Mouse (Mus musculus) heart, embryonic 15.5 days (tissue): ENCODE data around the gene Rbfox1. TPM values are rescaled to one million over a fixed set of nuclear protein-coding genes. Genes with fewer than 3 reads are reported as not detected.

ENCODE experiments used
- ATAC-seq: fragments of 200-750 bp; cut with Nextera tagmentation; replicated peaks from 2 replicates; pipeline ENCODE4 v1.8.0; 2017; ENCODE audit warnings: low read depth, moderate TSS enrichment; ENCODE audit not compliant: insufficient number of reproducible peaks, insufficient read depth, low FRiP score
- H3K27ac ChIP-seq: fragments of 300-500 bp; sonication (generic); 2 replicates; pipeline ENCODE4 v1.5.1; 2015; ENCODE audit warnings: mild to moderate bottlenecking, inconsistent platforms
- H3K27me3 ChIP-seq: fragments of 300-500 bp; sonication (generic); 2 replicates; pipeline ENCODE4 v1.6.1; 2015; ENCODE audit warnings: inconsistent platforms
- H3K36me3 ChIP-seq: fragments of 300-500 bp; sonication (generic); 2 replicates; pipeline ENCODE4 v1.6.1; 2015; ENCODE audit warnings: mild to moderate bottlenecking, inconsistent platforms
- H3K4me1 ChIP-seq: fragments of 300-500 bp; sonication (generic); replicated peaks from 2 replicates; pipeline ENCODE4 v1.6.1; 2015; ENCODE audit warnings: inconsistent platforms
- H3K4me2 ChIP-seq: fragments of 300-500 bp; sonication (generic); 2 replicates; pipeline ENCODE4 v1.6.1; 2015; ENCODE audit warnings: inconsistent platforms, mild to moderate bottlenecking, moderate library complexity
- H3K4me3 ChIP-seq: fragments of 300-500 bp; sonication (generic); 2 replicates; pipeline ENCODE4 v1.5.1; 2015; ENCODE audit warnings: mild to moderate bottlenecking, inconsistent platforms
- H3K9ac ChIP-seq: fragments of 300-500 bp; sonication (generic); 2 replicates; pipeline ENCODE4 v1.6.1; 2015; ENCODE audit warnings: mild to moderate bottlenecking, inconsistent platforms
- H3K9me3 ChIP-seq: fragments of 300-500 bp; sonication (generic); replicated peaks from 2 replicates; pipeline ENCODE4 v1.6.1; 2016; ENCODE audit warnings: inconsistent platforms
- WGBS: fragments of 180-500 bp; shearing (Covaris S2); methylation state at CpG from one replicate; pipeline ENCODE4 v1.1.7; 2015; ENCODE audit warnings: mixed read lengths; 5-methylcytosine and 5-hydroxymethylcytosine counted together
- polyA plus RNA-seq: library from polyadenylated mRNA; unstranded; fragments of >200 nt; fragmentation: Nextera tagmentation; extraction: Ambion mirVana; gene quantifications from 2 replicates; pipeline ENCODE4 v1.2.1, GENCODE M21; 2015

Gene Rbfox1
- polyA plus RNA-seq, 1 experiment from 2014 or later: 4.9 TPM

- ATAC-seq: no peak
- Histone ChIP-seq H3K9me3 (no peaks in the 10 kb centered on the region), H3K36me3 (no peaks in the 10 kb centered on the region), H3K27me3 (no peaks in the 10 kb centered on the region), H3K4me1 (no peaks in the 10 kb centered on the region), H3K27ac (no peak overlapping the region), H3K4me2 (no peak overlapping the region), H3K4me3 (no peak overlapping the region), H3K9ac (no peak overlapping the region)
- WGBS: 62% methylated on average over 3 of the region's 3 CpGs
Observed at GRCm38 (mm10) chr16:6242468-6242867, 357.3 kb downstream of the Rbfox1 start.

GRCm38 (mm10) chr16:6247569-6247968, 362.4 kb downstream of the Rbfox1 start:
- no peak for ATAC-seq
- 73% methylated on average over 4 of the region's 4 CpGs for WGBS
- H3K4me2 ChIP-seq: no peak overlapping the region

GRCm38 (mm10) chr16:6264557-6264956, 379.4 kb downstream of the Rbfox1 start:
- Histone ChIP-seq H3K9me3 (no peaks in the 10 kb centered on the region), H3K27ac (no peak overlapping the region), H3K36me3 (no peaks in the 10 kb centered on the region), H3K4me1 (no peaks in the 10 kb centered on the region), H3K27me3 (no peaks in the 10 kb centered on the region), H3K4me3 (no peak overlapping the region), H3K4me2 (no peak overlapping the region), H3K9ac (no peak overlapping the region)
- ATAC-seq: no peak
- 66% methylated on average over 8 of the region's 8 CpGs for WGBS

More at GRCm38 (mm10) chr16:6247569-6247968, 362.4 kb downstream of the Rbfox1 start:
- Histone ChIP-seq H3K36me3 (no peaks in the 10 kb centered on the region), H3K4me1 (no peaks in the 10 kb centered on the region), H3K9me3 (no peaks in the 10 kb centered on the region), H3K4me3 (no peak overlapping the region), H3K27me3 (no peaks in the 10 kb centered on the region), H3K27ac (no peak overlapping the region), H3K9ac (no peak overlapping the region)

GRCm38 (mm10) chr16:6265610-6266009, 380.5 kb downstream of the Rbfox1 start:
- WGBS: 67% methylated on average over 3 of the region's 3 CpGs
- Histone ChIP-seq H3K9me3 (no peaks in the 10 kb centered on the region), H3K4me1 (no peaks in the 10 kb centered on the region), H3K4me2 (no peak overlapping the region), H3K36me3 (no peaks in the 10 kb centered on the region), H3K9ac (no peak overlapping the region), H3K27ac (no peak overlapping the region), H3K27me3 (no peaks in the 10 kb centered on the region), H3K4me3 (no peak overlapping the region)
- no peak for ATAC-seq

- H3K4me2 ChIP-seq: no peak overlapping the region
- no peaks in the 10 kb centered on the region for H3K36me3 ChIP-seq
- H3K27me3 ChIP-seq: no peaks in the 10 kb centered on the region
- no peaks in the 10 kb centered on the region for H3K9me3 ChIP-seq
- no peak for ATAC-seq
- no peak overlapping the region for H3K4me3 ChIP-seq
- H3K9ac ChIP-seq: no peak overlapping the region
- no peaks in the 10 kb centered on the region for H3K4me1 ChIP-seq
- WGBS: 67% methylated on average over 7 of the region's 7 CpGs
- H3K27ac ChIP-seq: no peak overlapping the region
Observed at GRCm38 (mm10) chr16:6271596-6272370, 386.6 kb downstream of the Rbfox1 start.

GRCm38 (mm10) chr16:6283496-6283895, 398.3 kb downstream of the Rbfox1 start:
- Histone ChIP-seq H3K27me3 (no peaks in the 10 kb centered on the region), H3K9me3 (no peaks in the 10 kb centered on the region), H3K4me1 (no peaks in the 10 kb centered on the region), H3K4me2 (no peak overlapping the region), H3K9ac (no peak overlapping the region), H3K4me3 (no peak overlapping the region), H3K36me3 (no peaks in the 10 kb centered on the region), H3K27ac (no peak overlapping the region)
- WGBS: 88% methylated on average over 4 of the region's 4 CpGs
- ATAC-seq: no peak

- Histone ChIP-seq H3K9ac (no peak overlapping the region), H3K4me3 (no peak overlapping the region), H3K27me3 (no peaks in the 10 kb centered on the region), H3K27ac (no peak overlapping the region), H3K4me2 (no peak overlapping the region), H3K4me1 (no peaks in the 10 kb centered on the region), H3K36me3 (no peaks in the 10 kb centered on the region), H3K9me3 (no peaks in the 10 kb centered on the region)
- ATAC-seq: no peak
- 59% methylated on average over 4 of the region's 4 CpGs for WGBS
Observed at GRCm38 (mm10) chr16:6284317-6284716, 399.2 kb downstream of the Rbfox1 start.

GRCm38 (mm10) chr16:6287699-6288098, 402.5 kb downstream of the Rbfox1 start:
- no peak for ATAC-seq
- WGBS: 64% methylated on average over 2 of the region's 2 CpGs

GRCm38 (mm10) chr16:6300112-6300511, 415.0 kb downstream of the Rbfox1 start:
- H3K4me3 ChIP-seq: no peak overlapping the region
- WGBS: 48% methylated on average over 5 of the region's 5 CpGs
- H3K4me1 ChIP-seq: no peaks in the 10 kb centered on the region
- H3K9me3 ChIP-seq: no peaks in the 10 kb centered on the region
- no peaks in the 10 kb centered on the region for H3K36me3 ChIP-seq
- H3K27me3 ChIP-seq: no peaks in the 10 kb centered on the region
- ATAC-seq: no peak
- H3K4me2 ChIP-seq: no peak overlapping the region
- H3K9ac ChIP-seq: no peak overlapping the region
- no peak overlapping the region for H3K27ac ChIP-seq

More at GRCm38 (mm10) chr16:6287699-6288098, 402.5 kb downstream of the Rbfox1 start:
- Histone ChIP-seq H3K27ac (no peak overlapping the region), H3K36me3 (no peaks in the 10 kb centered on the region), H3K4me2 (no peak overlapping the region), H3K4me3 (no peak overlapping the region), H3K9me3 (no peaks in the 10 kb centered on the region), H3K9ac (no peak overlapping the region), H3K4me1 (no peaks in the 10 kb centered on the region), H3K27me3 (no peaks in the 10 kb centered on the region)

- no peaks in the 10 kb centered on the region for H3K9me3 ChIP-seq
- H3K27ac ChIP-seq: no peak overlapping the region
- ATAC-seq: no peak
- 61% methylated on average over 1 of the region's 1 CpGs for WGBS
- H3K27me3 ChIP-seq: no peaks in the 10 kb centered on the region
- no peaks in the 10 kb centered on the region for H3K36me3 ChIP-seq
- H3K4me3 ChIP-seq: no peak overlapping the region
- H3K9ac ChIP-seq: no peak overlapping the region
- no peak overlapping the region for H3K4me2 ChIP-seq
- H3K4me1 ChIP-seq: no peaks in the 10 kb centered on the region
Observed at GRCm38 (mm10) chr16:6303082-6303481, 417.9 kb downstream of the Rbfox1 start.

- H3K9me3 ChIP-seq: no peaks in the 10 kb centered on the region
- no peaks in the 10 kb centered on the region for H3K27me3 ChIP-seq
- no peak overlapping the region for H3K4me2 ChIP-seq
- no peaks in the 10 kb centered on the region for H3K4me1 ChIP-seq
- no peak for ATAC-seq
- no peak overlapping the region for H3K9ac ChIP-seq
- no peaks in the 10 kb centered on the region for H3K36me3 ChIP-seq
- H3K27ac ChIP-seq: no peak overlapping the region
- no peak overlapping the region for H3K4me3 ChIP-seq
Observed at GRCm38 (mm10) chr16:6309940-6310339, 424.8 kb downstream of the Rbfox1 start.
